Comparison of ENCODE assay signal across 8 mouse cellular contexts in the genomic region with DNA sequence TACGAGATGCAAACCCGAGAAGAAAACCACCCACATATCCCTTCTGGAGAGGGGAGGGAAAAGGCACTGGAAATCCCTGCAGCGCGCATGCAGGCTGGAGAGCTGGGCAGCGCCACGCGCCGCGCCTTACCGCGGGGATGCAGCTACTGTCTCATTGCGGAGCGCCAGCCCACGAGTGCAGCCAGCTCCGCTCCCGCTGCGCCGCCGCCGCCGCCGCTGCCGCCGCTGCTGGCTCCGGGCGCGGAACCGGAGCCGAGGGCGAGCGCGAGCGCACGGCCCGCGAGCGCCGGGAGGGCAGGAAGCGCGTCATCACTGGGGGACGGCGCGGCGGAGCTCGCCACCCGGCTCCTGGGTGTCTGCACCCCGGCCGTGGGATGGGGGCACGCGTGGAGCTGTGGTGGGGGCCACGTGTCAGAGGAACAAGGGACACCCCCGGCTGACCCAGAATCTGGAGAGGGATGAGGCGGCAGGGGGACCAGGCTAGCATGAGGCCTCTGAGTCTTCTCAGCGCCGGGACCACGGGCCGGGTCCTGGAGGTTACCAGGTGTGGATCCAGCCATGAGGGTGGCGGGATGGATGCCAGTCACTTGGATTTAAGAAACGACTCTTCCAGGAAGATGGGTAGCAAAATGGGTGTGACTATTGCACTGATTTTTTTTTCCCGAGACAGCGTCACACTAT.
DNase-seq lines count a peak whose midpoint lies in the region; ATAC-seq and TF ChIP-seq lines count a peak whose summit lies in the region.

No protein-coding gene starts in this region.

- no peaks in the 10 kb centered on the region for H3K79me2 ChIP-seq in macrophage (ENCODE audit: inconsistent target)

- no peak for TF ChIP-seq CTCF in left cerebral cortex, adult 2 months (IDR thresholded peaks at IDR 0.05)

- peak overlapping the region; percentile 94 for H3K27ac ChIP-seq in hindbrain, embryonic 15.5 days (replicated peaks)
- peak overlapping the region; percentile 89 for H3K27ac ChIP-seq in left cerebral cortex, adult 2 months
- H3K27ac ChIP-seq in macrophage, result no peak overlapping the region

- H3K36me3 ChIP-seq in hindbrain, embryonic 15.5 days, result no peaks in the 10 kb centered on the region
- no peaks in the 10 kb centered on the region for H3K36me3 ChIP-seq in macrophage (ENCODE audit: inconsistent target)

- H3K4me1 ChIP-seq in hindbrain, embryonic 15.5 days (replicated peaks), result peaks cover 27% of the 10 kb centered on the region

- H3K4me2 ChIP-seq in hindbrain, embryonic 15.5 days, result peak overlapping the region; percentile 99

- intact Hi-C loops in left cerebral cortex, adult 2 months (cut with DNase I), result loop anchor here (2.0 to 5.0 kb wide), 2 partner anchors 319 to 587 kb away; partner anchors contain the start of gene Tpm1

- WGBS in hindbrain, embryonic 15.5 days, result under 1% methylated on average over 61 of the region's 61 CpGs
- 1% methylated on average over 61 of the region's 61 CpGs for WGBS in macrophage (ENCODE audit: missing documents)

- H3K9me3 ChIP-seq in hindbrain, embryonic 15.5 days, result no peaks in the 10 kb centered on the region

- ATAC-seq in hindbrain, embryonic 15.5 days (ENCODE audit: low FRiP score, low read depth), result peak; percentile 85
- ATAC-seq in erythroid progenitor cell, adult 5-6 weeks (replicated peaks; ENCODE audit: low FRiP score, poor library complexity, severe bottlenecking), result no peak

- DNase-seq in adrenal gland, adult 2 months, result peak; percentile 87
- peak; percentile 84 to 87 for DNase-seq in cerebellum, postnatal 25 days
- peak; percentile 56 for DNase-seq in gastrocnemius, adult 18-20 months (ENCODE audit: low spot score)
- DNase-seq in left cerebral cortex, adult 2 months (ENCODE audit: extremely low spot score in 1 of 2, low spot score in 2 of 2), result peak; percentile 80 to 82
- DNase-seq in right cerebral cortex, postnatal 36 days (ENCODE audit: low spot score in 2 of 2), result peak; percentile 63 to 69

- H3K9ac ChIP-seq in hindbrain, embryonic 15.5 days, result peak overlapping the region; percentile 91

- H3K27me3 ChIP-seq in hindbrain, embryonic 15.5 days, result peaks cover 6% of the 10 kb centered on the region; the same call in 1 of the 2 replicates

- peak overlapping the region; percentile 92 for H3K4me3 ChIP-seq in hindbrain, embryonic 15.5 days
- H3K4me3 ChIP-seq in left cerebral cortex, adult 2 months, result peak overlapping the region; percentile 84
- peak overlapping the region; percentile 36; the same call in 1 of the 2 replicates for H3K4me3 ChIP-seq in macrophage (ENCODE audit: inconsistent target)

Comparison
In these comparisons a context has a peak if more than half of its experiments do, and no peak if none do; other contexts are left out.
1. H3K4me3 ChIP-seq: peak in every context shown above with its lines; median percentile 92 in hindbrain, embryonic 15.5 days; 84 in left cerebral cortex, adult 2 months; 36 in macrophage.